Mouse (Mus musculus) heart, adult 2 months (tissue): ENCODE measurements around the gene Morn3. TPM values are rescaled to one million over a fixed set of nuclear protein-coding genes. Genes with fewer than 3 reads are reported as not detected.

Source experiments
- DNase-seq, 2 experiments: peaks; one replicate each; pipeline ENCODE4 v3.0.0; 2021
- H3K27ac ChIP-seq: fragments of 200-600 bp; 2 replicates; pipeline ENCODE4 v1.8.1; 2022
- H3K27me3 ChIP-seq: fragments of 200-500 bp; 2 replicates; pipeline ENCODE4 v1.6.1; 2012; ENCODE audit warnings: mild to moderate bottlenecking, low read length, inconsistent platforms, mixed read lengths; ENCODE audit not compliant: control insufficient read depth, insufficient read depth
- H3K36me3 ChIP-seq: fragments of 200-500 bp; 2 replicates; pipeline ENCODE4 v1.6.1; 2012; ENCODE audit warnings: low read length, inconsistent platforms; ENCODE audit not compliant: control insufficient read depth, insufficient read depth
- H3K4me1 ChIP-seq: fragments of 200-500 bp; 2 replicates; pipeline ENCODE4 v1.6.1; 2011; ENCODE audit warnings: low read length; ENCODE audit not compliant: control insufficient read depth, insufficient read depth
- H3K4me3 ChIP-seq: fragments of 200-600 bp; 2 replicates; pipeline ENCODE4 v1.8.1; 2022
- H3K79me2 ChIP-seq: fragments of 200-500 bp; replicated peaks from 2 replicates; pipeline ENCODE4 v1.6.1; 2012; ENCODE audit warnings: mild to moderate bottlenecking, inconsistent platforms, low read length, moderate library complexity, mixed read lengths; ENCODE audit not compliant: control insufficient read depth, insufficient read depth
- H3K9ac ChIP-seq: fragments of 200-500 bp; 2 replicates; pipeline ENCODE4 v1.6.1; 2012; ENCODE audit warnings: low read depth, mild to moderate bottlenecking, control low read depth, inconsistent platforms, low read length, mixed read lengths
- CTCF ChIP-seq: fragments of 200-600 bp; IDR thresholded peaks from 2 replicates; pipeline ENCODE4 v1.8.1; 2022; ENCODE audit warnings: antibody characterized with exemption, mild to moderate bottlenecking, moderate library complexity
- EP300 ChIP-seq: fragments of 200-500 bp; IDR thresholded peaks from 2 replicates; pipeline ENCODE4 v1.6.1; 2011; ENCODE audit warnings: low read depth, low read length, control low read depth; ENCODE audit not compliant: insufficient read depth
- POLR2A ChIP-seq: fragments of 200-500 bp; IDR thresholded peaks from 2 replicates; pipeline ENCODE4 v1.6.1; 2011; ENCODE audit warnings: mild to moderate bottlenecking, low read depth, low read length, control low read depth; ENCODE audit not compliant: insufficient read depth
- WGBS: fragments of 180-500 bp; shearing (Covaris S2); methylation state at CpG from one replicate; pipeline ENCODE4 v1.1.7; 2018; 5-methylcytosine and 5-hydroxymethylcytosine counted together
- intact Hi-C: fragments of 180-260 bp; cut with DNase I; formaldehyde crosslinking; loops from one replicate; pipeline ENCODE4 v1.15.1; 2025
- polyA plus RNA-seq: library from polyadenylated mRNA; depleted of rRNA; stranded (reverse); fragments of >200 nt; gene quantifications from 2 replicates; pipeline ENCODE4 v1.2.3, GENCODE M21; 2012
- total RNA-seq, 2 experiments: library from RNA; stranded (reverse); gene quantifications; 2 replicates each; pipeline ENCODE4 v1.2.3; 2021

Morn3 gene
- total and polyA plus RNA-seq, 3 experiments: not detected

DNA sequence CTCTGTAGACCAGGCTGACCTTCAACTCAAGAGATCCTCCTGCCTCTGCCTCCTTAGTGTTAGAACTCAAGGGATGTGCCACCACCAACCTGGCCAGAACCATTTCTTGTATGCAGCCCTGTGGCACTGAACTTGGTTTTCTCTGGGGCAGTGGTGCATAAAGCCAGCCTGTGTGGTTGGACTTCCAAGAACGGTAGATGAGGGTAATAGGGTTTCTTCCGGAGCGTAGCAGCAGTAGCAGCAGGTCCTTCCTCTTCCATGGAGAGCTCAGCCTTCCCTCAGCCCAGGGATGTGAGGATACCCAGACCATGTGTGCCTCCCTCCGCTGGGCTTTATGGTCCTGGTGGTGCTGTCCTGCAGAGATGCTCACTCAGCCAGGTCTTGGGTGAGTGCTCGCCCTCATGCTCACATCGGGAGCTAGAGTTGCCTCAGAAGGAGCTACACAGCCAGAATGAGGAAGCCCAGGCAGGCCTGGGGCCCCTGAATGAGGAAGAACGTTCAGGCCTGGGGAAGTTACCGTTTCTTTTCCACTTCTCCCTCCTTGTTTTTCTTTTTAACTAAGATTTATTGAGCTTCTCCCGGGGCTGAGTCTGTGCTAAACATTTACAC is 21.7 kb downstream of the Morn3 start:
- Histone ChIP-seq H3K9ac (no peak overlapping the region), H3K27ac (no peak overlapping the region), H3K79me2 (peaks cover 2% of the 10 kb centered on the region), H3K36me3 (peaks cover 2% of the 10 kb centered on the region), H3K4me3 (no peak overlapping the region), H3K4me1 (peaks cover 13% of the 10 kb centered on the region), H3K27me3 (no peaks in the 10 kb centered on the region)
- 77% methylated on average over 9 of the region's 9 CpGs for WGBS
- DNase-seq: peak in 1 of 2 experiments; percentile 64
- intact Hi-C loops: no loop called here
- no peak for TF ChIP-seq CTCF
- no peak for TF ChIP-seq POLR2A
- no peak for TF ChIP-seq EP300

- WGBS: 84% methylated on average over 6 of the region's 6 CpGs
Measured at GRCm38 (mm10) chr5:123024312-123024711, 22.5 kb downstream of the Morn3 start.

DNA sequence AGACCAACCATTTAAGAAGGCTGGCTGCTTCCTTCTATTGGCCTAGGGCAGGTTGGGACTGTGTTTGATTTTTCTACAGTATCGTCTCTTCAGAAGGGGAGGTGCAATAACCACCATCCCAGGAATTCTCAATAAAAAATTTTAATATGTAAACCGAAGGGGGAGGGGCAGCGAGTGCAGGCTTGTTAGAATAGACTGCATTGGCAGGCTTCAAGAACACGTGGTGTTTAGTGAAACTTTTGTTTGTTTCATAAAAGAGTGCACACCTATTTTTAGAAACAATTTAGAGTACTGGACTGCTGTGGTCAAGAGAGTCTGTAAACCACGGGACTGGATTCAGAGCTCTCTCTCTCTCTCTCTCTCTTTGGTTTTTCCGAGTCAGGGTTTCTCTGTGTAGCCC is 23.8 kb downstream of the Morn3 start:
- Histone ChIP-seq H3K27ac (peak overlapping the region; percentile 34), H3K79me2 (peaks cover 2% of the 10 kb centered on the region), H3K9ac (no peak overlapping the region), H3K4me1 (peaks cover 23% of the 10 kb centered on the region), H3K36me3 (peaks cover 6% of the 10 kb centered on the region; the same call in 1 of the 2 replicates), H3K4me3 (no peak overlapping the region), H3K27me3 (no peaks in the 10 kb centered on the region)
- DNase-seq: no peak
- 53% methylated on average over 6 of the region's 6 CpGs for WGBS
- intact Hi-C loops: no loop called here
- TF ChIP-seq EP300: no peak
- TF ChIP-seq POLR2A: no peak
- no peak for TF ChIP-seq CTCF

More at GRCm38 (mm10) chr5:123024312-123024711, 22.5 kb downstream of the Morn3 start:
- Histone ChIP-seq H3K79me2 (peaks cover 2% of the 10 kb centered on the region), H3K9ac (no peak overlapping the region), H3K36me3 (peaks cover 6% of the 10 kb centered on the region; the same call in 1 of the 2 replicates), H3K4me3 (no peak overlapping the region), H3K27ac (no peak overlapping the region), H3K4me1 (peaks cover 15% of the 10 kb centered on the region), H3K27me3 (no peaks in the 10 kb centered on the region)
- intact Hi-C loops: no loop called here
- TF ChIP-seq POLR2A (no peak), EP300 (no peak), CTCF (no peak)
- no peak for DNase-seq

- TF ChIP-seq CTCF (no peak), EP300 (no peak), POLR2A (no peak)
- H3K27ac ChIP-seq: no peak overlapping the region
- no peak overlapping the region for H3K9ac ChIP-seq
- H3K4me3 ChIP-seq: no peak overlapping the region
- DNase-seq: no peak
- H3K27me3 ChIP-seq: no peaks in the 10 kb centered on the region
- 71% methylated on average over 7 of the region's 7 CpGs for WGBS
- peaks cover 23% of the 10 kb centered on the region for H3K4me1 ChIP-seq
- intact Hi-C loops: no loop called here
- H3K36me3 ChIP-seq: peaks cover 8% of the 10 kb centered on the region; the same call in 1 of the 2 replicates
- no peaks in the 10 kb centered on the region; the same call in none of the 2 replicates for H3K79me2 ChIP-seq
Measured at GRCm38 (mm10) chr5:123021438-123021837, 25.4 kb downstream of the Morn3 start.

GRCm38 (mm10) chr5:123020426-123020825 is 26.4 kb downstream of the Morn3 start:
- H3K9ac ChIP-seq: no peak overlapping the region
- H3K4me3 ChIP-seq: no peak overlapping the region
- no peak for TF ChIP-seq CTCF
- TF ChIP-seq EP300: no peak
- no peak for TF ChIP-seq POLR2A
- peaks cover 8% of the 10 kb centered on the region; the same call in 1 of the 2 replicates for H3K36me3 ChIP-seq
- no peak for DNase-seq
- 91% methylated on average over 5 of the region's 5 CpGs for WGBS
- H3K27me3 ChIP-seq: no peaks in the 10 kb centered on the region
- intact Hi-C loops: no loop called here
- no peaks in the 10 kb centered on the region; the same call in none of the 2 replicates for H3K79me2 ChIP-seq
- no peak overlapping the region for H3K27ac ChIP-seq
- peaks cover 25% of the 10 kb centered on the region for H3K4me1 ChIP-seq

- Histone ChIP-seq H3K9ac (peak overlapping the region; percentile 22; the same call in 1 of the 2 replicates), H3K27me3 (no peaks in the 10 kb centered on the region), H3K4me1 (peaks cover 26% of the 10 kb centered on the region), H3K27ac (peak overlapping the region; percentile 72), H3K79me2 (no peaks in the 10 kb centered on the region; the same call in none of the 2 replicates), H3K4me3 (peak overlapping the region; percentile 27; the same call in 1 of the 2 replicates), H3K36me3 (peaks cover 8% of the 10 kb centered on the region; the same call in 1 of the 2 replicates)
- intact Hi-C loops: no loop called here
- no peak for TF ChIP-seq POLR2A
- TF ChIP-seq CTCF: no peak
- TF ChIP-seq EP300: no peak
- WGBS: 18% methylated on average over 10 of the region's 10 CpGs
- DNase-seq: peak in 1 of 2 experiments; percentile 31
Measured at GRCm38 (mm10) chr5:123019336-123020016, 27.3 kb downstream of the Morn3 start.
